Mouse (Mus musculus): ENCODE data around the gene Cd3e. TPM values are rescaled to one million over a fixed set of nuclear protein-coding genes. Genes with fewer than 3 reads are reported as not detected.

Gene Cd3e
- polyA plus RNA-seq, 1 experiment from 2014 or later, result not detected

GRCm38 (mm10) chr9:45048511-45048910 is 39.1 kb upstream of the Cd3e start:
- ATAC-seq (0 out of 2 replicates have a peak, but pooled peaks have one; percentile 21), DNase-seq (no peak)
- Histone ChIP-seq H3K36me3 (replicated peaks; ENCODE audit: insufficient read depth, low read length) (peaks cover 12% of the 10 kb centered on the region; the same call in 1 of the 2 replicates), H3K27me3 (ENCODE audit: insufficient read depth, low read length) (0 out of 2 replicates have a peak, but pooled peaks cover 5% of the 10 kb centered on the region), H3K4me2 (ENCODE audit: low read depth, low read length) (no peak overlapping the region), H3K9ac (replicated peaks) (no peak overlapping the region), H3K27ac (ENCODE audit: low read depth) (no peak overlapping the region), H3K9me3 (ENCODE audit: low read length) (no peaks in the 10 kb centered on the region), H3K4me1 (ENCODE audit: insufficient read depth) (no peaks in the 10 kb centered on the region), H3K4me3 (ENCODE audit: low read depth, low read length) (no peak overlapping the region)
- 19% methylated on average over 4 of the region's 4 CpGs for WGBS (ENCODE audit: insufficient replicate concordance)
- TF ChIP-seq EP300 (IDR thresholded peaks at IDR 0.05; ENCODE audit: low read depth), result no peak
- TF ChIP-seq CTCF (IDR thresholded peaks at IDR 0.05; ENCODE audit: low read depth), result peak; percentile 83

GRCm38 (mm10) chr9:45046973-45047372 is 37.5 kb upstream of the Cd3e start:
- peaks cover 14% of the 10 kb centered on the region for H3K27me3 ChIP-seq (ENCODE audit: insufficient read depth, low read length)
- no peak overlapping the region for H3K9ac ChIP-seq (replicated peaks)
- TF ChIP-seq EP300 (IDR thresholded peaks at IDR 0.05; ENCODE audit: low read depth), result no peak
- no peak for TF ChIP-seq CTCF (IDR thresholded peaks at IDR 0.05; ENCODE audit: low read depth)
- ATAC-seq (no peak), DNase-seq (no peak)
- H3K36me3 ChIP-seq (replicated peaks; ENCODE audit: insufficient read depth, low read length), result peaks cover 12% of the 10 kb centered on the region; the same call in 1 of the 2 replicates
- no peak overlapping the region for H3K4me2 ChIP-seq (ENCODE audit: low read depth, low read length)
- no peaks in the 10 kb centered on the region for H3K9me3 ChIP-seq (ENCODE audit: low read length)
- H3K4me3 ChIP-seq (ENCODE audit: low read depth, low read length), result no peak overlapping the region
- H3K4me1 ChIP-seq (ENCODE audit: insufficient read depth), result no peaks in the 10 kb centered on the region
- 72% methylated on average over 16 of the region's 16 CpGs for WGBS (ENCODE audit: insufficient replicate concordance)
- H3K27ac ChIP-seq (ENCODE audit: low read depth), result no peak overlapping the region

- Histone ChIP-seq H3K4me3 (ENCODE audit: low read depth, low read length) (peak overlapping the region; percentile 50), H3K9ac (replicated peaks) (peak overlapping the region; percentile 63), H3K36me3 (replicated peaks; ENCODE audit: insufficient read depth, low read length) (peaks cover 5% of the 10 kb centered on the region; the same call in 1 of the 2 replicates), H3K27ac (ENCODE audit: low read depth) (peak overlapping the region; percentile 98), H3K4me2 (ENCODE audit: low read depth, low read length) (peak overlapping the region; percentile 54), H3K27me3 (ENCODE audit: insufficient read depth, low read length) (peaks cover 19% of the 10 kb centered on the region), H3K9me3 (ENCODE audit: low read length) (no peaks in the 10 kb centered on the region), H3K4me1 (ENCODE audit: insufficient read depth) (peaks cover 4% of the 10 kb centered on the region; the same call in 1 of the 2 replicates)
- 2% methylated on average over 10 of the region's 10 CpGs for WGBS (ENCODE audit: insufficient replicate concordance)
- no peak for TF ChIP-seq CTCF (IDR thresholded peaks at IDR 0.05; ENCODE audit: low read depth)
- no peak for TF ChIP-seq EP300 (IDR thresholded peaks at IDR 0.05; ENCODE audit: low read depth)
- ATAC-seq (no peak), DNase-seq (peak; percentile 32)
Observed at GRCm38 (mm10) chr9:45042947-45043346, 33.5 kb upstream of the Cd3e start.

DNA sequence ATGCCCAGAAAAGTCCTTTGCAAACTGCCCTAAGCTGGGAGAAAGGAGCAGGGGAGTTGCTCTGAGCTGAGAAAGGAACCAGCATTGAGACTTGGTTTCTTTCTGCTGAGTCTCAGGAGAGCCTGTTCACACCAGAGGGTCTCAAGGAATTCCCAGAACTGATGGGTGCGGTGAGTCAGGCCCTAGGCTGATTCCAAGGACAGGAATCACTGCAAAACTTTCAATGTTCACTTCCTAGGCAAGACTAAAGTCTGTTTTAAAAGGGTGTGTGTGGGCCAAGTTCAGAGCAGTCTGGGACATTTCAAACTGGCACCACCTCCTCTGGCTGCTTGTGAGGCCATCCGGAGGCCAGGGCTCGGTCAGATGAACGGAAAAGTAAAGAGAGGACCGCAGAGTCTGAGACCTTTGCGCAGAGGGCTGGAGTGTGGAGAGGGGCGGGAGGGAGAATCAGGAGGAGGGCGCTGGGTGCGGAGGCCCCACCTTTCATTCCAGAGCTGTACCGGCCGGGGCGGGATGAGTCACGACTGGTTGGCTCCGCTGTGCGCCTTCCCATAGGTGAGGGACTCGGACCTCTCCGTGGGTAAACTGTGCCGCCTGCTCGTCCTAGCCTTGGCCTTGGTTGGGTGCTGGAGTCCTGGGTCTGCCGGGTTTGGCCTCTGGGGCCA is 32.8 kb upstream of the Cd3e start:
- H3K27me3 ChIP-seq (ENCODE audit: insufficient read depth, low read length), result peaks cover 19% of the 10 kb centered on the region
- peak overlapping the region; percentile 50 for H3K4me3 ChIP-seq (ENCODE audit: low read depth, low read length)
- DNase-seq, result peak; percentile 79
- WGBS (ENCODE audit: insufficient replicate concordance), result 3% methylated on average over 20 of the region's 20 CpGs
- peak; percentile 90 for ATAC-seq
- peak overlapping the region; percentile 63 for H3K9ac ChIP-seq (replicated peaks)
- H3K4me1 ChIP-seq (ENCODE audit: insufficient read depth), result peaks cover 4% of the 10 kb centered on the region; the same call in 1 of the 2 replicates
- H3K27ac ChIP-seq (ENCODE audit: low read depth), result peak overlapping the region; percentile 98
- no peaks in the 10 kb centered on the region for H3K9me3 ChIP-seq (ENCODE audit: low read length)
- peak overlapping the region; percentile 54 for H3K4me2 ChIP-seq (ENCODE audit: low read depth, low read length)
- no peak for TF ChIP-seq CTCF (IDR thresholded peaks at IDR 0.05; ENCODE audit: low read depth)
- H3K36me3 ChIP-seq (replicated peaks; ENCODE audit: insufficient read depth, low read length), result peaks cover 5% of the 10 kb centered on the region; the same call in 1 of the 2 replicates

GRCm38 (mm10) chr9:45041131-45041838 is 31.9 kb upstream of the Cd3e start:
- WGBS (ENCODE audit: insufficient replicate concordance), result 15% methylated on average over 17 of the region's 17 CpGs
- peak; percentile 74 for DNase-seq
- TF ChIP-seq EP300 (IDR thresholded peaks at IDR 0.05; ENCODE audit: low read depth) (0 out of 2 replicates have a peak, but pooled peaks have one; percentile 62), CTCF (IDR thresholded peaks at IDR 0.05; ENCODE audit: low read depth) (no peak)
- peak; percentile 55 for ATAC-seq
- H3K9ac ChIP-seq (replicated peaks), result no peak overlapping the region; the same call in 1 of the 2 replicates
- peaks cover 19% of the 10 kb centered on the region for H3K27me3 ChIP-seq (ENCODE audit: insufficient read depth, low read length)
- H3K9me3 ChIP-seq (ENCODE audit: low read length), result no peaks in the 10 kb centered on the region
- peak overlapping the region; percentile 98 for H3K27ac ChIP-seq (ENCODE audit: low read depth)
- H3K4me1 ChIP-seq (ENCODE audit: insufficient read depth), result peaks cover 4% of the 10 kb centered on the region; the same call in 1 of the 2 replicates
- peak overlapping the region; percentile 47 for H3K4me3 ChIP-seq (ENCODE audit: low read depth, low read length)
- H3K36me3 ChIP-seq (replicated peaks; ENCODE audit: insufficient read depth, low read length), result peaks cover 5% of the 10 kb centered on the region; the same call in 1 of the 2 replicates
- peak overlapping the region; percentile 67 for H3K4me2 ChIP-seq (ENCODE audit: low read depth, low read length)
